Mouse (Mus musculus) hindbrain, embryonic 10.5 days (tissue): ENCODE results near the gene Paqr4. TPM values are rescaled to one million over a fixed set of nuclear protein-coding genes. Genes with fewer than 3 reads are reported as not detected.

Experiments
- DNase-seq: peaks from one replicate; pipeline ENCODE4 v3.0.0-alpha.2; 2017; ENCODE audit warnings: low spot score
- H3K27ac ChIP-seq: fragments of 300-500 bp; sonication (generic); 2 replicates; pipeline ENCODE4 v1.5.1; 2016; ENCODE audit warnings: mild to moderate bottlenecking, moderate library complexity
- H3K27me3 ChIP-seq: fragments of 300-500 bp; sonication (generic); 2 replicates; pipeline ENCODE4 v1.6.1; 2016; ENCODE audit warnings: mild to moderate bottlenecking; ENCODE audit not compliant: poor library complexity, insufficient read depth, severe bottlenecking
- H3K36me3 ChIP-seq: fragments of 300-500 bp; sonication (generic); 2 replicates; pipeline ENCODE4 v1.6.1; 2016; ENCODE audit warnings: mild to moderate bottlenecking, moderate library complexity
- H3K4me1 ChIP-seq: fragments of 300-500 bp; sonication (generic); replicated peaks from 2 replicates; pipeline ENCODE4 v1.6.1; 2016; ENCODE audit warnings: mild to moderate bottlenecking
- H3K4me3 ChIP-seq: fragments of 300-500 bp; sonication (generic); 2 replicates; pipeline ENCODE4 v1.5.1; 2016; ENCODE audit warnings: mild to moderate bottlenecking, moderate library complexity
- H3K9me3 ChIP-seq: fragments of 300-500 bp; sonication (generic); 2 replicates; pipeline ENCODE4 v1.6.1; 2016; ENCODE audit warnings: mild to moderate bottlenecking, moderate library complexity
- WGBS: fragments of 180-500 bp; shearing (Covaris S2); methylation state at CpG from one replicate; pipeline ENCODE4 v1.1.7; 2016; 5-methylcytosine and 5-hydroxymethylcytosine counted together
- polyA plus RNA-seq: library from polyadenylated mRNA; unstranded; fragments of >200 nt; fragmentation: Nextera tagmentation; extraction: Ambion mirVana; gene quantifications from 2 replicates; pipeline ENCODE4 v1.2.1, GENCODE M21; 2016

The Paqr4 gene
- polyA plus RNA-seq, 1 experiment from 2014 or later, result 43.6 TPM

DNA sequence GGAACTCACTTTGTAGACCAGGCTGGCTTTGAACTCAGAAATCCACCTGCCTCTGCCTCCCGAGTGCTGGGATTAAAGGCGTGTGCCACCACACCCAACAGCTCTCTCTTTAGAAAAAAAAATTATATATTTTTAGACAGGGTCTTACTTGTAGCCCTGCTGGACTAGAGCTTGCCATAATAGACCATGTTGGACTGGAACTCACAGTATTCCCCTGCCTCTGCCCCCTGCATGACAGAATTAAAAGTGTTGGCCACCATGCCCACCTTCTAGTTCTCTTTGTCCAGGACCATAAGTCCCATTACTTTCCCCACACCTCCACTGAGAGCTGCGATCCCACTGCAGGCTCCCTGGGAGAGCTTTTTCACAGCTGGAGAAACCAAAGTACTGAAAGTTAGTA lies 6.8 kb upstream of the Paqr4 start:
- peaks cover 21% of the 10 kb centered on the region for H3K36me3 ChIP-seq
- H3K27ac ChIP-seq, result no peak overlapping the region
- peaks cover 31% of the 10 kb centered on the region for H3K4me1 ChIP-seq
- H3K27me3 ChIP-seq, result peaks cover 58% of the 10 kb centered on the region
- 82% methylated on average over 3 of the region's 3 CpGs for WGBS
- no peak for DNase-seq
- H3K9me3 ChIP-seq, result 0 out of 2 replicates have a peak, but pooled peaks cover 3% of the 10 kb centered on the region
- H3K4me3 ChIP-seq, result no peak overlapping the region

DNA sequence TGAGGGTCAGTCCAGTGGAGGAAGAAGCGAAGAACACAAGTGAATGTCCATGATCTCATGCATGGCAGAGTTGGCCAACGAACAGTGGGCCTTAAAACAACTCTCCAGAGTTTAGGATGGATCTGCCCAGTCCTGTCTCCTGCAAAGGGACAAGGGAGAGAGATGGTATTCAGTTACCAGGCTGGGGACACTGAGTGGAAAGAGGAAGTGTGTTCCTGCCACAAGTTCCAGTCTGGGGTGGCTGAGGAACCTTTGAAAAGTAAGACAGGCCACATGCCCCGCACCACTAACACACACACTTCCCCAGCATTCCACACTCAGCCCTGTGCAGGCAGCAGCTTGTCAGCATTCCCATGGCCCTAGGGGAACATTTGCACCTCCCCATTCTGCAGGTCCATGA lies 6.1 kb upstream of the Paqr4 start:
- Histone ChIP-seq H3K4me3 (no peak overlapping the region), H3K9me3 (0 out of 2 replicates have a peak, but pooled peaks cover 3% of the 10 kb centered on the region), H3K4me1 (peaks cover 37% of the 10 kb centered on the region), H3K27ac (no peak overlapping the region), H3K27me3 (peaks cover 65% of the 10 kb centered on the region), H3K36me3 (peaks cover 13% of the 10 kb centered on the region)
- DNase-seq, result no peak
- WGBS, result 79% methylated on average over 3 of the region's 3 CpGs

DNA sequence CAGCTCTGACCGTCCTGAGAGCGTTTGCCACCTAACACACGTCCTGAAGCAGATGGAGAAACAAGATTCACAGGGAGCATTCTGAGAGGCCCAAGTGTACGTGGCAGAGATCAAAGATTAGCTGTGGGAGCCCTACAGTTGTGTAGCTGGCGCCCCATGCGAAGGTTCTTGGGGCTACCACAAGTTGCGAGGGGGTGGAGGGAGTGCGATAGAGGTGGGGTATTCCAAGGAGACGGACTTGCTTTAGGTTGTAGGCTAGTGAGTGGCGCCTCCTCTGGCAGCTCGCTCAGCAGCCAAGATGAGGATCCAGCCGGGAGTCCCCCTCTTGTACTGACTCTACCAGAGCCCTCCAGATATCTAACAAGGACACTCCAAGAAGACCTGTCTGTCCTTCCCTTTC lies 5.6 kb upstream of the Paqr4 start:
- WGBS, result 1% methylated on average over 12 of the region's 12 CpGs
- Histone ChIP-seq H3K36me3 (peaks cover 9% of the 10 kb centered on the region), H3K4me3 (peak overlapping the region; percentile 51), H3K9me3 (peaks cover 5% of the 10 kb centered on the region; the same call in 1 of the 2 replicates), H3K27ac (0 out of 2 replicates have a peak overlapping the region, but pooled peaks have one; percentile 50), H3K27me3 (peaks cover 70% of the 10 kb centered on the region), H3K4me1 (peaks cover 37% of the 10 kb centered on the region)
- DNase-seq, result peak; percentile 35

DNA sequence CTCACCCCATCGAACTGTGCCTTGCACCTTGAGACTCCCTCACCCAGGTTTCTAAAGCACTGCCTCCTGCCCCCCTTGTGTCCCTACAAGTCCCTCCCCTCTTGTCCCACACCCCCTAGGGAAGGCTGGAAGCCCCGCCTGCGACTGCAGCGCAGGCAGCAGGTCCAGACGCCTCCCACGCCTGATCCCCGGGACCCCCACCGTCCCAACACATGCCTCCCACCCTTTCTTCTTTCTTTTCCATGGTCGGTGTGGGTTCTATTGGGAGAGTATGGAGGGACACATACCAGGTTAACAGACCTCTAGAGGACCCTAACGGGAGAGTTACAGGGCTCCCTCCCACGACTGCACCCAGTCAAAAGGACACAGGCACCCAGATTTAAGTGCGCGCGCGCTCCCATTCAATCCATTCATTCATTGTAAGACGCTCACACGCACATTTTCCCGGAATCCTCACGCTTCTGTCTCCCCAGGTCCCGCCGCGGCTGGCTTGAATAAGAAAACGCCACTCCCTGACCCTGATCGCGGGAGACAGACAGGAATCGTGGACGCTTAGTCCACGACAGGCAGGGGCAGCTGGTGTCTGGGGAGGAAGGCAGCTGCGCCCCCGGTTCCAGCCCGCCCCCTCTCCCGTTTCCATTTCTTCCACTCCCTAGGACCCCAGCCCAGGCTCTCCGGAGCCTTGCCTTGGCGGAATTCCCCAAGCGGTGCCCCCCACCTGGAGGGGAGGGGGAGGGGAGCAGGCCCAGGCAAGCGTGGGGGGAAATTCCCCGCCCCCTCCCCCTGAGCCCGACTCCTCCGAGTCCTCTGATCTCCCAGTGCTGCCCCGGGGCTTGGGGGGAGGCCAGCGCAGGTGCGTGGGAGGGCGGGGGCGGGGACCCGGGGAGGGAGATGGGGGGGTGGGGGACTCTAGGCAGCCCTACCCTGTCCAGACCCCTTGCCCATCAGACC lies 4.9 kb upstream of the Paqr4 start, which contains the start of gene Kremen2:
Kremen2 (minus strand) TSS at position 533 of the 951 bp plus-strand sequence.
- no peak for DNase-seq
- H3K9me3 ChIP-seq, result peaks cover 7% of the 10 kb centered on the region; the same call in 1 of the 2 replicates
- peaks cover 3% of the 10 kb centered on the region; the same call in 1 of the 2 replicates for H3K36me3 ChIP-seq
- WGBS, result under 1% methylated on average over 45 of the region's 45 CpGs
- peaks cover 41% of the 10 kb centered on the region for H3K4me1 ChIP-seq
- peak within 1 kb of the TSS; percentile 50 for H3K27ac ChIP-seq
- peak within 1 kb of the TSS; percentile 51 for H3K4me3 ChIP-seq
- peaks cover 77% of the 10 kb centered on the region for H3K27me3 ChIP-seq

DNA sequence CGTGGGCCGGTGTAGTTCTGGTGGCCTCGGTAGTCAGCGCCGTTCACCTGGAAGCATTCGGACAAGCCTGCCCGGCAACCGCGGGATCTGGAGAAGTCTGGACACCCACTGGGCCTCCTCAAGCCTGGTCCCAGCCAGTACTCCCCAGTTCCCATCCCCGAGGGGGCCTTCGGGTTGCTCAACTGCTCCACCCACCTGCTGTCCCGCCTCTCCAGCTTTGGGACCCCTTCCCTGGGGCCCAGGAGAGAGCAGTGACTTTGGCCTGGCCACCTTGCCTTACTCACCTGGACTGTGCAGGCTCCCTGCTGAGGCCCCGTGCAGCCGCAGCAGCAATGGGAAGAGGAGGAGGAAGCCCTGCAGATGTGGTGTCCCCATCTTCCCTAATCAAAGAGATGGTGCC lies 4.0 kb upstream of the Paqr4 start:
- H3K4me1 ChIP-seq, result peaks cover 50% of the 10 kb centered on the region
- no peaks in the 10 kb centered on the region for H3K36me3 ChIP-seq
- no peak overlapping the region for H3K27ac ChIP-seq
- peaks cover 83% of the 10 kb centered on the region for H3K27me3 ChIP-seq
- DNase-seq, result no peak
- peaks cover 7% of the 10 kb centered on the region; the same call in 1 of the 2 replicates for H3K9me3 ChIP-seq
- H3K4me3 ChIP-seq, result peak overlapping the region; percentile 51
- 2% methylated on average over 14 of the region's 14 CpGs for WGBS

DNA sequence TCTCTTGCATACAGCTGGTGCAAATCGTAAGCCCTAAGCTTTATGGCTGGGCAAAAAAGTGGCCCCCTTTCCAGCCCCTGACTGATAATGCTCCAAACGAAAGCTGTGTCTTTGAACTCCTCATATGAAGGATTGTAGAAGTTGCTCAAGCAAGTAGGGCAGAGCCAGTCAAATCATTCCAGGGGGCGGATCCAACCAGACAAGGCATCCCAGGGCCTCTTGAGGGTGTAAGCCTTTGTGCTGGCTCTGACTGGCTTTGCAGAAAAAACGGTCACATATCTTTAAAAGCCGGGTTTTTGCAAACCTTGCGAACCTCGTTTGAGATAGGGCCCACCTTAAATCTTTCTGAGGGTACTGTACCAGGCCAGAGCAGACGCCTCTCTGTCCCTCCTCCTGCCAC lies 3.4 kb upstream of the Paqr4 start:
- H3K4me1 ChIP-seq, result peaks cover 55% of the 10 kb centered on the region
- 22% methylated on average over 8 of the region's 8 CpGs for WGBS
- H3K9me3 ChIP-seq, result peaks cover 7% of the 10 kb centered on the region; the same call in 1 of the 2 replicates
- H3K36me3 ChIP-seq, result no peaks in the 10 kb centered on the region
- 0 out of 2 replicates have a peak overlapping the region, but pooled peaks have one; percentile 51 for H3K4me3 ChIP-seq
- H3K27ac ChIP-seq, result no peak overlapping the region
- DNase-seq, result no peak
- peaks cover 89% of the 10 kb centered on the region for H3K27me3 ChIP-seq

DNA sequence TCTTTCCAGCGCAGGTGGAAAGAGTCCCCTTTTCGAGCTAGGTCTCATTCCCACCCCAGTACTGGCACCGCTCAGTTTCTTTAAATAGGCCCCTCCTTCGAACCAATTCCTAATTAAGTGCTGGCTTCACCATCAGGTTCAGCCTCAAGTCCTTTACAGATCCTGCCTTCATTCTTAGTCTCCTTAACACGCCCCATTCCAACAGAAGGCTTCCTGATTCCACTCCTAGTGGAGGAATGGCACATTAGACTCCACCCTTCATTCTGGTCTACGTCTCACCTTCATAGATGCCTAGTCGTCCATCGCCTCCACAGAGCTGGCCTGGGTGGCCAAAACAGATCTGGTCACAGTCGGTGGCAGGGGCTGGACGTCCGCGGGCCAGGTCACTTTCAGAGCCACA lies 2.3 kb upstream of the Paqr4 start:
- no peak for DNase-seq
- Histone ChIP-seq H3K4me3 (no peak overlapping the region), H3K4me1 (peaks cover 65% of the 10 kb centered on the region), H3K36me3 (no peaks in the 10 kb centered on the region), H3K27ac (no peak overlapping the region), H3K9me3 (peaks cover 7% of the 10 kb centered on the region; the same call in 1 of the 2 replicates), H3K27me3 (peaks cover 96% of the 10 kb centered on the region)
- WGBS, result 60% methylated on average over 12 of the region's 12 CpGs

DNA sequence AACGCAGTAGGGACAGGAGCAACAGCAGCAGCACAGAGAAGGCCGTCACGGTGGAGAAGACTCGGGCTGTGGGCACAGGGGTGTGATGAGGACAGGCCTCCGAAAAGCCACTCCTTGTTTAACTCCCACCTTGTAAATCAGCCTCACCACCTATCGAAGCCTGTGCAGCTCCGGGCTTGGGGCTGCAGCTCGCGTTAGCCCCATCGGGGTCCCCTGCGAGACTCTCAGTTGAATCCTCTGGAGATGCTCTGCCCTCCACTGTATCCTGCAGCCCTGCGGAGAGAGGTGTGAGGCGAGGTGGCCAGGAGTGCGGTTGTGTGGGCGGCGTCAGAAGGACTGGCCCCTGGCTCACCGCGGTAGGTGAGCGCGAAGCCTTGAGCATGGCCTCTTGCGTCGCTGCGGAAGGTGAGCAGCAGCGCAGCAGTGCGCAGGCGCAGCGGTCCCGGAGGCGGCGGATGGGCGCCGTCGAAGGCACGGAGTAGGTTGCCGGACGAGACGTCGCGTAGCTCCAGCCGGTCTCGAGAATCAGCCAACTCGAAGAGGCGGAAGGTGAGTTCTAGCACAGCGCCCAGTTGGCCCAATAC lies 1.6 kb upstream of the Paqr4 start:
- peak; percentile 32 for DNase-seq
- Histone ChIP-seq H3K9me3 (peaks cover 7% of the 10 kb centered on the region; the same call in 1 of the 2 replicates), H3K4me3 (peak overlapping the region; percentile 16), H3K4me1 (peaks cover 69% of the 10 kb centered on the region), H3K27ac (no peak overlapping the region), H3K36me3 (peaks cover 5% of the 10 kb centered on the region), H3K27me3 (peaks cover 96% of the 10 kb centered on the region)
- 9% methylated on average over 44 of the region's 44 CpGs for WGBS

DNA sequence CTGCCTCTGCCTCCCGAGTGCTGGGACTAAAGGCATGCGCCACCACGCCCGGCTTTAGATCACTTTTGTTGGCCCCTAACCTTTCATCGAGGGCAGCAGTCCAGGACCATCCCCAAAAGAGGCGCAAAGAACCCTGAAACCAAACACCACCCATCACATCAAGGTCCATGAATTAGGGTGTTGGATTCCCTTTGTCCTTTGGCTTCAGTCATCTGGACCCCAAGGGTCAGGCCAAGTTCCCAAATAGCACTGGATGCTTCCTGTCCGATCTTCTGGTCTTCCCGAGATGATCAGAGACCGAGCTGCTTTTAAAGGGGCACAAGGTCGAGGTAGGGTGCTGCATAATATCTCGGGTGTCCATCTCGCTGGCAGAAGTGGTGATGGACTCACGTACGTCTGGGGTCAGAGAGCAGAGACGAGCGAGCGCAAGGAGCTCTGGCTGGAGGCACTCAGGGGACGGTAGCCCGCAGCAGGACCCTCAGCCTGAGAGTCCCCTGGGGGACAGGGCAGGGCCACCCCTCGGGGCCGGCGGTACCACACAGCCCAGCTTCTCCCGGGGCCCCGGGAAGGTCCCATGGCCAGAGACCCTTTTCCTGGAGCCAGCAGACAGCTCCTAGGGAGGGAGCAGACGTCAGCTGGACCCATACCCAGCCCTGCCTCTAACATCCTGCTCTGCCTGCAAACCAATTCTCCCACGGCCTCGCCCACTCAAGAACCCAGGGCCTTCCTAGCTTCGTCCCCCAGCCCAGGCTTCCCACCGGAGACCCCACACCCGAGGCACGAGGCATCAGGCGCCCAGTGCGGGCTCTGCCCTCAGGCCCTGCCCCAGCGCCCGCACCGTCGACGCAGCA lies 917 bp upstream of the Paqr4 start:
- H3K27me3 ChIP-seq, result peaks cover 95% of the 10 kb centered on the region
- DNase-seq, result no peak
- H3K4me3 ChIP-seq, result peak overlapping the region; percentile 16
- no peak overlapping the region for H3K27ac ChIP-seq
- 45% methylated on average over 38 of the region's 38 CpGs for WGBS
- H3K9me3 ChIP-seq, result peaks cover 7% of the 10 kb centered on the region; the same call in 1 of the 2 replicates
- peaks cover 69% of the 10 kb centered on the region for H3K4me1 ChIP-seq
- peaks cover 12% of the 10 kb centered on the region for H3K36me3 ChIP-seq

DNA sequence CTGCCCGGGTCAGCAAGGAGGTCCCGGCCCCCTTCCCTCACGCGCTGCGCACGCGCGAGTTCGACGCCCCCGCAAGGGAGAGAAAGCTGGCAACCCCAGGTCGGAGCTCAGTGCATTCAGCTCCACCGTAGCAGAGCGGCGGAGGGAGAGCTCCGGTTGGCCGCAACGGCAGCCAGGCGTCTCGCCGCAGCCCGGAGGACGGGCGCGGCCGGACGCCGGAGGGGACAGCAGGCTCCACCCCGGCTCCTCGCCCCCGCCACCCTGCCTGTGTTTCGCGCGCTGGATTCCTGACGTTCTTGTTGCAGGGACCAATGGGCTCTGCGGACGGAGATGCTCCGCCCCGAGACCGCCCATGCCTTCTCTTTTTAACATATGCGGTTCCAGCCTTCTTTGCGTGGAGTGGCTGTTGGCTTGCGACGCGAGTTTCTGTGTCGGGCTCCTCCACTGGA lies 507 bp downstream of the Paqr4 start:
- under 1% methylated on average over 46 of the region's 46 CpGs for WGBS
- H3K36me3 ChIP-seq, result peaks cover 27% of the 10 kb centered on the region
- H3K4me1 ChIP-seq, result peaks cover 56% of the 10 kb centered on the region

DNA sequence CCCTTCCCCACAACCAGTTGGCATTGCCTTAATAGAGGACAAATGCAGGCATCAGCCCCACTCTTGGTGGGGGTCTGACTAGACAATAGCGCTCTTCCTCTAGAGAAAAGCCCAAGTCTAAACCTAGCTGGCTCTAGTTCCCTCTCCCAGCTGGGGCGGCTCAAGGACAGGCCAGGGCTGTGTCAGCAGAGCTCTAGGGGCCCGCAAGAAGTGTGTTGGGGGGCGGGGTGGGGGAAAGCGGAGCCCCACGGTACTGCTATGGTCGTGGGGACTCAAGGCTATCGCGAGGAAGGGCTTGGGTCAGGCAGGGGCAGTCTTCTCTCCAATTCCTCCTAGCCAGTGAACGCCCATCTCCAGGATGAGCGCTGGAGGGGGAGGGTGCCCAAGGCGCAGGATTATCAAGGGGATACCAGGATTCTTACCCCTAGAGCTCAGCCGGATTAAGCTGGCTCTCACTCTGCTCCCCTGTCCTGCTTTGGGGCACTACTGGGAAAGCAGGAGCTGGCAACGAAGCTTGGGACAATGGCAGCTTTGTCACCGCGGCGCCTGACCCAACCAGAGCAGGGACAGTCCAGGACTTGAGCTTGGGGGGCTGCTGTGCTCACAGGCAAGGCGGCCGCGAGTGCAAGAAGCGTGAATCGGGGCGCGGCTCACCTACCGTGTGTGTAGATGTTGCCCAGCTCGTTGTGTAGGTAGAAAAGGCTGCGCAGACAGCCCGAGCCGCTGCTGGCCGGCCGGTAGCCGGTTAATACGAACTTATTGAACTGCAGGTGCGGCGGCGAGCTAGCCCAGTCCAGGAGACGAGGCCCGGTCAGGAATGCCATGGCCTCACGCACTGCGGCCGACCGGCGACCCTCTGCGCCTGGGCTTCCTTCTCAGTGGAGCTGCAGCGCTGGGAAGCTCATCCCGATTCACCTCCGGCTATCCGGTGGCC lies 1.2 kb downstream of the Paqr4 start:
- peak overlapping the region; percentile 88 for H3K27ac ChIP-seq
- WGBS, result under 1% methylated on average over 48 of the region's 48 CpGs
- DNase-seq, result peak; percentile 64
- peak overlapping the region; percentile 64 for H3K4me3 ChIP-seq
- peaks cover 49% of the 10 kb centered on the region for H3K4me1 ChIP-seq
- H3K36me3 ChIP-seq, result peaks cover 33% of the 10 kb centered on the region
- H3K9me3 ChIP-seq, result peaks cover 4% of the 10 kb centered on the region; the same call in 1 of the 2 replicates
- peaks cover 74% of the 10 kb centered on the region for H3K27me3 ChIP-seq

More for the DNA sequence above, 507 bp downstream of the Paqr4 start:
- H3K9me3 ChIP-seq, result peaks cover 4% of the 10 kb centered on the region; the same call in 1 of the 2 replicates
- H3K27me3 ChIP-seq, result peaks cover 81% of the 10 kb centered on the region
- peak overlapping the region; percentile 88 for H3K27ac ChIP-seq
- peak; percentile 90 for DNase-seq
- H3K4me3 ChIP-seq, result peak overlapping the region; percentile 64
